Mouse (Mus musculus) embryonic fibroblast, embryonic 13.5 days (primary cell): ENCODE results near the gene Foxd2.

Source experiments
- CTCF ChIP-seq: IDR thresholded peaks from 2 replicates; pipeline ENCODE4 v1.5.1; 2011; ENCODE audit warnings: mild to moderate bottlenecking, control low read depth, low read length, moderate library complexity, borderline replicate concordance; ENCODE audit not compliant: insufficient read depth
- POLR2A ChIP-seq: IDR thresholded peaks from 2 replicates; pipeline ENCODE4 v1.6.1; 2011; ENCODE audit warnings: low read depth, mild to moderate bottlenecking, control low read depth, low read length, moderate library complexity

DNA sequence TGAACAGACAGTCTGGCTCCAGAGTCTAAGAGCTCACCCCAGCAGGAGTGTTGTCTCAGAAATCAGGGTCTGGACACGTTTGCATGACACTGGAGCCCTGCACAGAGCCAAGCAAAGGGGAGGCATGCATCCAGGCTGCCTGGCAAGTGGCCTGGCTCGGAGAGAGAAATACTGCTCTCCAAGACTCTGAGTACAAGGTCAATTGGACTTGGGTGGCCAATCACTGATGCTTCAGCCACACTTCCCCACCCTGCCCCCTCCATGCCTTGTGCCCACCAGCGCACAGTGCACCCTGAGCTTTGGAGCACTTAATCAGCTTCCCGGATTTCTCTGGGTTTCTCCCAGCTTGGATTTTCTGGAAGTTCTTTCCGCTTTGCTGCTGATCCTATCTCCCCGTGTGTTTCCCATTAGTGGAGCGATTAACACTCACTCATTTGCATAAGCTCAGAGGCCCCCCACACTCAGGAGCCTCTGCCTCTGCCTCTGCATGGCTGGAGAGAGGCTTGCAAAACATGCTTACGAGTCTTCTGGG lies 32.2 kb downstream of the Foxd2 start:
- TF ChIP-seq POLR2A = no peak
- TF ChIP-seq CTCF = no peak
